Mouse (Mus musculus) embryonic facial prominence, embryonic 15.5 days (tissue): ENCODE results near the gene Rpl22. TPM values are rescaled to one million over a fixed set of nuclear protein-coding genes. Genes with fewer than 3 reads are reported as not detected.

Experiments used
- ATAC-seq: fragments of 200-750 bp; cut with Nextera tagmentation; 2 replicates; pipeline ENCODE4 v1.8.0; 2017; ENCODE audit warnings: low read depth, moderate TSS enrichment; ENCODE audit not compliant: insufficient number of reproducible peaks, low FRiP score, low TSS enrichment
- H3K27ac ChIP-seq: fragments of 300-500 bp; sonication (generic); replicated peaks from 2 replicates; pipeline ENCODE4 v1.5.1; 2015; ENCODE audit warnings: mild to moderate bottlenecking, inconsistent platforms
- H3K27me3 ChIP-seq: fragments of 300-500 bp; sonication (generic); 2 replicates; pipeline ENCODE4 v1.6.1; 2015; ENCODE audit warnings: inconsistent platforms
- H3K36me3 ChIP-seq: fragments of 300-500 bp; sonication (generic); 2 replicates; pipeline ENCODE4 v1.6.1; 2015; ENCODE audit warnings: mild to moderate bottlenecking, inconsistent platforms
- H3K4me1 ChIP-seq: fragments of 300-500 bp; sonication (generic); 2 replicates; pipeline ENCODE4 v1.6.1; 2015; ENCODE audit warnings: inconsistent platforms
- H3K4me2 ChIP-seq: fragments of 300-500 bp; sonication (generic); replicated peaks from 2 replicates; pipeline ENCODE4 v1.6.1; 2015; ENCODE audit warnings: mild to moderate bottlenecking, inconsistent platforms
- H3K4me3 ChIP-seq: fragments of 300-500 bp; sonication (generic); replicated peaks from 2 replicates; pipeline ENCODE4 v1.5.1; 2015; ENCODE audit warnings: mild to moderate bottlenecking, inconsistent platforms
- H3K9ac ChIP-seq: fragments of 300-500 bp; sonication (generic); 2 replicates; pipeline ENCODE4 v1.6.1; 2015; ENCODE audit warnings: inconsistent platforms
- H3K9me3 ChIP-seq: fragments of 300-500 bp; sonication (generic); replicated peaks from 2 replicates; pipeline ENCODE4 v1.6.1; 2016; ENCODE audit warnings: inconsistent platforms
- WGBS: fragments of 180-500 bp; shearing (Covaris S2); methylation state at CpG from one replicate; pipeline ENCODE4 v1.1.7; 2015; 5-methylcytosine and 5-hydroxymethylcytosine counted together
- polyA plus RNA-seq: library from polyadenylated mRNA; unstranded; fragments of >200 nt; fragmentation: Nextera tagmentation; extraction: Ambion mirVana; gene quantifications from 2 replicates; pipeline ENCODE4 v1.2.1, GENCODE M21; 2015

Gene Rpl22
- polyA plus RNA-seq, 1 experiment from 2014 or later: 342 TPM

- no peak overlapping the region for H3K9ac ChIP-seq
- H3K4me3 ChIP-seq: no peak overlapping the region
- no peak overlapping the region for H3K27ac ChIP-seq
- 78% methylated on average over 6 of the region's 6 CpGs for WGBS
- H3K4me1 ChIP-seq: peaks cover 33% of the 10 kb centered on the region
- ATAC-seq: no peak
- H3K9me3 ChIP-seq: no peaks in the 10 kb centered on the region
- H3K27me3 ChIP-seq: peaks cover 64% of the 10 kb centered on the region
- no peaks in the 10 kb centered on the region for H3K36me3 ChIP-seq
- no peak overlapping the region for H3K4me2 ChIP-seq
Observed at GRCm38 (mm10) chr4:152317631-152318033, 7.9 kb upstream of the Rpl22 start.

GRCm38 (mm10) chr4:152318517-152319234, 6.9 kb upstream of the Rpl22 start, which contains the start of gene Rnf207:
Gene Rnf207 (minus strand): TSS chr4:152318993.
- H3K4me3 ChIP-seq: peak within 1 kb of the TSS; percentile 18; the same call in 1 of the 2 replicates
- 2% methylated on average over 26 of the region's 26 CpGs for WGBS
- peaks cover 54% of the 10 kb centered on the region for H3K27me3 ChIP-seq
- no peaks in the 10 kb centered on the region for H3K9me3 ChIP-seq
- no peak within 1 kb of the TSS for H3K9ac ChIP-seq
- no peak within 1 kb of the TSS for H3K27ac ChIP-seq
- H3K4me1 ChIP-seq: peaks cover 22% of the 10 kb centered on the region
- H3K4me2 ChIP-seq: peak within 1 kb of the TSS; percentile 40
- ATAC-seq: no peak
- no peaks in the 10 kb centered on the region for H3K36me3 ChIP-seq

GRCm38 (mm10) chr4:152321464-152321863, 4.1 kb upstream of the Rpl22 start:
- H3K9me3 ChIP-seq: no peaks in the 10 kb centered on the region
- peaks cover 26% of the 10 kb centered on the region for H3K27me3 ChIP-seq
- H3K36me3 ChIP-seq: no peaks in the 10 kb centered on the region
- no peak overlapping the region for H3K9ac ChIP-seq
- H3K4me1 ChIP-seq: peaks cover 9% of the 10 kb centered on the region
- H3K27ac ChIP-seq: no peak overlapping the region
- H3K4me2 ChIP-seq: no peak overlapping the region
- no peak overlapping the region for H3K4me3 ChIP-seq
- WGBS: 43% methylated on average over 5 of the region's 5 CpGs
- ATAC-seq: no peak

GRCm38 (mm10) chr4:152324641-152325562, 640 bp upstream of the Rpl22 start:
- Histone ChIP-seq H3K9me3 (no peaks in the 10 kb centered on the region), H3K4me2 (peak overlapping the region; percentile 42), H3K27me3 (no peaks in the 10 kb centered on the region), H3K9ac (no peak overlapping the region), H3K27ac (no peak overlapping the region), H3K4me3 (peak overlapping the region; percentile 100), H3K4me1 (peaks cover 13% of the 10 kb centered on the region), H3K36me3 (peaks cover 18% of the 10 kb centered on the region)
- WGBS: 55% methylated on average over 16 of the region's 16 CpGs
- ATAC-seq: peak; percentile 6; the same call in 1 of the 2 replicates

- Histone ChIP-seq H3K4me1 (peaks cover 13% of the 10 kb centered on the region), H3K36me3 (peaks cover 34% of the 10 kb centered on the region), H3K27ac (no peak overlapping the region), H3K4me3 (peak overlapping the region; percentile 100), H3K9ac (peak overlapping the region; percentile 97), H3K27me3 (no peaks in the 10 kb centered on the region), H3K4me2 (peak overlapping the region; percentile 59), H3K9me3 (no peaks in the 10 kb centered on the region)
- no peak for ATAC-seq
- under 1% methylated on average over 11 of the region's 11 CpGs for WGBS
Observed at GRCm38 (mm10) chr4:152326543-152326942, 1.0 kb downstream of the Rpl22 start.

GRCm38 (mm10) chr4:152328691-152329090, 3.1 kb downstream of the Rpl22 start:
- Histone ChIP-seq H3K4me2 (no peak overlapping the region), H3K36me3 (peaks cover 56% of the 10 kb centered on the region), H3K27ac (no peak overlapping the region), H3K9ac (no peak overlapping the region), H3K4me1 (peaks cover 13% of the 10 kb centered on the region), H3K27me3 (no peaks in the 10 kb centered on the region), H3K4me3 (no peak overlapping the region), H3K9me3 (no peaks in the 10 kb centered on the region)
- no peak for ATAC-seq
- WGBS: 74% methylated on average over 6 of the region's 6 CpGs

- Histone ChIP-seq H3K4me3 (no peak overlapping the region), H3K9ac (no peak overlapping the region), H3K27ac (no peak overlapping the region), H3K36me3 (peaks cover 78% of the 10 kb centered on the region), H3K9me3 (no peaks in the 10 kb centered on the region), H3K4me1 (no peaks in the 10 kb centered on the region), H3K4me2 (no peak overlapping the region), H3K27me3 (peaks cover 13% of the 10 kb centered on the region)
- ATAC-seq: peak; percentile 60; the same call in 1 of the 2 replicates
- WGBS: 30% methylated on average over 2 of the region's 2 CpGs
Observed at GRCm38 (mm10) chr4:152332952-152333351, 7.4 kb downstream of the Rpl22 start.

- H3K9me3 ChIP-seq: no peaks in the 10 kb centered on the region
- H3K4me3 ChIP-seq: no peak overlapping the region
- 93% methylated on average over 12 of the region's 12 CpGs for WGBS
- no peak overlapping the region for H3K9ac ChIP-seq
- peaks cover 74% of the 10 kb centered on the region for H3K36me3 ChIP-seq
- ATAC-seq: no peak
- H3K27me3 ChIP-seq: peaks cover 18% of the 10 kb centered on the region
- H3K4me2 ChIP-seq: no peak overlapping the region
- peaks cover 4% of the 10 kb centered on the region for H3K4me1 ChIP-seq
- H3K27ac ChIP-seq: no peak overlapping the region
Observed at GRCm38 (mm10) chr4:152333587-152333986, 8.0 kb downstream of the Rpl22 start.

- H3K9ac ChIP-seq: no peak overlapping the region
- H3K27me3 ChIP-seq: peaks cover 52% of the 10 kb centered on the region
- no peak overlapping the region for H3K27ac ChIP-seq
- no peaks in the 10 kb centered on the region for H3K9me3 ChIP-seq
- peaks cover 32% of the 10 kb centered on the region for H3K36me3 ChIP-seq
- no peak overlapping the region for H3K4me3 ChIP-seq
- 30% methylated on average over 6 of the region's 6 CpGs for WGBS
- no peak for ATAC-seq
- no peak overlapping the region for H3K4me2 ChIP-seq
- peaks cover 20% of the 10 kb centered on the region for H3K4me1 ChIP-seq
Observed at GRCm38 (mm10) chr4:152337772-152338171, 12.2 kb downstream of the Rpl22 start.

- H3K4me2 ChIP-seq: peak within 1 kb of the TSS; percentile 100
- peak within 1 kb of the TSS; percentile 29 for H3K9ac ChIP-seq
- peak within 1 kb of the TSS; percentile 55 for H3K4me3 ChIP-seq
- H3K4me1 ChIP-seq: peaks cover 20% of the 10 kb centered on the region
- H3K27me3 ChIP-seq: peaks cover 61% of the 10 kb centered on the region
- H3K36me3 ChIP-seq: peaks cover 23% of the 10 kb centered on the region
- whole genome bisulfite sequencing: 1% methylated on average over 97 of the region's 120 CpGs
- no peaks in the 10 kb centered on the region for H3K9me3 ChIP-seq
- ATAC-seq: no peak
- no peak within 1 kb of the TSS for H3K27ac ChIP-seq
Observed at GRCm38 (mm10) chr4:152338419-152339292, 13.1 kb downstream of the Rpl22 start, which contains the start of gene Chd5. Gene Chd5 (plus strand): TSS chr4:152338651.
